Mouse (Mus musculus) kidney, adult 8-10 months (tissue): Measurements from ENCODE around the gene Mtus2.
"Not testable (repeated sequence)": the region's sequence is repeated elsewhere in the genome, so short reads cannot be mapped to it uniquely, and the experiment has no call there.

Experiments
- DNase-seq, 2 experiments: peaks; one replicate each; pipeline ENCODE4 v3.0.0; 2022

Gene Mtus2

DNA sequence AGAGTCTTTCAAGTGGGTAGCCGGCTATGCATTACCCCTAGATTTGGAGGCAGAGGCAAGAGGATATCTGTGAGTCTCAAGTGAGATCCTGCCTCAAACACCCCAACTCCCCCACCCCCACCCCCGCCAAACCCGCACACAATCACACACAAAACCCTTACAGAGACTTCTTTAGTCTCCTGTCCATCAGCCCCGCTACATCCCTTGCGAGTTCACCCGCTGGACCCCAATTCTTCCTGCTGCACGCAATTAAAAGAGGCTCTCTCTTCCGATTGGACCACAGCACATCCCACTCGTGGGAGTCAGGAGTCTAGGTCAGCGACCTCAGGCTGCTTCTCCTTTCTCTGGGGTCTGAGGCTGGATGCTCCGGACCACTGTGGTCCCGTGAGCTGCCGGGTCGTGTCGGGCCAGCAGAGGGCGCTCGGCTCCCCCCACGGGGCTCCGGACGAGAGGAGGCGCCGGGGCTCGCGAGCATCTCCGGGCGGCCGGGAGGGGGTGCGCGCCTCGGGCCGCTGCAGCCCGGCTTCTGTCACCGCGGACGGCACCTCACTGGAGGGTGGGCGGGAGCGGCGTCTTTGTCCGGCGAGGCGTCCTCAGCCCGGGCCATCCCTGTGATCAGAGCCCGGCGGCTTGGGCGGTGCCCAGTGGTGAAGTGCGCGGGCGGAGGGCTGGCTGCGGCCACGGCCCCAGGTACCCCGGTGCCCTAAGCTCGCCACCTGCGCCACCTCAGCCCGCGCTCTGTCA is at the start of gene Mtus2:
Gene Mtus2, plus strand, starts transcription at position 500 of the 744 bp plus-strand sequence.
- peak; percentile 28 to 62 for DNase-seq

DNA sequence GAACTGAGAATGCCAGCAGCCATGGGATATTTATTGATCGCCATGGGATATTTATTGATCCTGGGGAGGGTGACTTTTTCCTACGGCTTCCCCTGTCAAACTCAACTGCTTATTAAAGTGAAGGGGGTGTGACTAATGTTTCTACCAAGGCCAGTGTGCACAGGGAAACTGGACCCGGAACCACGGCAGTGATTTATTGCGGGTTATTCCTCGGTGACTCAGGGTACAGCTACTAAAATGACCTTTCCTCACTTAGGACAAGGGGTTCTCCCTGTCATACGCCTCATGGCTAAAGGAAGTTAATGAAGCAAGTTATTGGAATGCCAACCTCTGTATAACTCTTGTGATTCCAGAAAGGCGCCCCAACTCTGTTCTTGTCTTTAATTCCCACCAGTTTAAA is 49.3 kb upstream of the Mtus2 start:
- DNase-seq, result peak in 1 of 2 experiments; percentile 25

DNA sequence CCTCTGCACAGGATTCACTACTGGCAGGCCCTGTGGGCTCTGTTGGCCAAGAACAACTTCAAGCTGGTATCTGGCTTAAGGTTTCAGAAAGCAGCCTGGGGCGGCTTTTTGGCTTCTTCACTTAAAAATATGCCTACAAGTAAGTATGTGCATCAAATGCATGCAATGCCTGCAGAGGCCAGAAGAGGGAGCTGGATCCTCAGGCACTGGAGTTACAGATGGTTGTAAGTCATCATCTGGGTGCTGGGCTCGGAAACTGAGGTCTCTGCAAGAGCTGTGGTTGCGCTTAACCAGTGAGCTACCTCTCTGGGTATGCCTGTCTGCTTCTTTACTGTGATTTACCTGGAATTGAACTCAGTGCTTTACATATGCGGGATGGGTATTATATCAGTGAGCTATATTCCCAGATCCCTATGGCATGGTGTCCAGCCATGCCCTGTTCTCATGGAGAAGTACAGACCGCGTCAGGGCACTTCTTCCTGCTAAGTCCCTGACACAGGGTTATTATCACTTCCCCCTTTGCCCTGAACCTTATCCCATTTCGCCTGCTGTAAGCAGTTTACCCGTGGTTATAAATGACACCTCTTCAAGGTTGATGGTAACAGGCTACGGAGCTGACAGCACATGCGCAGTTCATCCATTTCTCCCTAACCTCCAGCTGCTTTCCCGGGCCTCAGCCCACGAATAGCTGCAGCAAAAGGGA is 46.2 kb upstream of the Mtus2 start:
- no peak for DNase-seq

DNA sequence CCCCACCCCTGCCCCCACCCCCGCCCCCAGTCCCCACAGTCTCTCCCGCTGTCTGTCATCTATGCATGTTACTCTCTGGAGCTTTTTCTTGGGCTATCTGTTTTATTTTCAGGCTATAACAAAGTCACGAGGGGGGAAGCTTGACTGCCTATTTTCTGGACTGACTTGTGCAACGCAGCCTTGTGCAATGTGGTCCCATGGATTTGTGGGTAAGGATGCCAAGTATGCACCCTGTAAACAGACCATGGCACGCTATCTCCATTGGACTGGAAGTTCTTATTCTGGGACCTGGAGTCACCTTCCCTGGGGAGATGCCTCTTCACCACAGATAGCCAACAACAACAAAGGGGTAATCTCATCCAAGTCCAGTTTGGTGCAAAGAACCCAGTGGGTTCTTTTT is 45.4 kb upstream of the Mtus2 start:
- no peak for DNase-seq

- peak in 1 of 2 experiments; percentile 15 for DNase-seq
Observed at GRCm38 (mm10) chr5:147913241-147913842, 43.8 kb upstream of the Mtus2 start.

DNA sequence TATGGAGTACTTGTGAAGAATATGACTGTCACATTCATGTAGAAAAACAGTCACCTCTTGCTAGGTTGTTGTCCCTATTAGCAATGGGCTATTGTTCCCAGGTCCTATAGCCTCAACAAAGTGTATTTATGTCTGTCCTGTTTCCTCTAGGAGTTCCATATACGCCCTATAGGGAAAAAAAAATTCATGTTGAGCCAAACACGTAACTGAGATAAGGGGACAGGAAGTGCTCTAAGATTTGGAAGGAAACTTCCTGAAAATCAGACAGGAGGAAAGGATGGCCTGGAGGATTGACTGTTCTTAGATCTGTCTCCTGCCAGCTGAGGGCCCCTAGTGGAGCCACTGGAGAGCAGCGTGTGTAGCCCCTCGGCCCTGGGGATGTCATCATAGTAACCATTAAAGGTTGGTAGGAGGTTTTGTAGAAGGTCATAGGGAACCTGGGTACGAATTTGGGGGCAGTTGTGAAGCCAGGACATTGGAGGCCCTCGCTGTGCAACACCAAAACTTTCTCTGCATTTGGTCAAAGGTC is 42.0 kb upstream of the Mtus2 start:
- no peak for DNase-seq

GRCm38 (mm10) chr5:147916171-147916570 is 40.9 kb upstream of the Mtus2 start:
- DNase-seq, result no peak

DNA sequence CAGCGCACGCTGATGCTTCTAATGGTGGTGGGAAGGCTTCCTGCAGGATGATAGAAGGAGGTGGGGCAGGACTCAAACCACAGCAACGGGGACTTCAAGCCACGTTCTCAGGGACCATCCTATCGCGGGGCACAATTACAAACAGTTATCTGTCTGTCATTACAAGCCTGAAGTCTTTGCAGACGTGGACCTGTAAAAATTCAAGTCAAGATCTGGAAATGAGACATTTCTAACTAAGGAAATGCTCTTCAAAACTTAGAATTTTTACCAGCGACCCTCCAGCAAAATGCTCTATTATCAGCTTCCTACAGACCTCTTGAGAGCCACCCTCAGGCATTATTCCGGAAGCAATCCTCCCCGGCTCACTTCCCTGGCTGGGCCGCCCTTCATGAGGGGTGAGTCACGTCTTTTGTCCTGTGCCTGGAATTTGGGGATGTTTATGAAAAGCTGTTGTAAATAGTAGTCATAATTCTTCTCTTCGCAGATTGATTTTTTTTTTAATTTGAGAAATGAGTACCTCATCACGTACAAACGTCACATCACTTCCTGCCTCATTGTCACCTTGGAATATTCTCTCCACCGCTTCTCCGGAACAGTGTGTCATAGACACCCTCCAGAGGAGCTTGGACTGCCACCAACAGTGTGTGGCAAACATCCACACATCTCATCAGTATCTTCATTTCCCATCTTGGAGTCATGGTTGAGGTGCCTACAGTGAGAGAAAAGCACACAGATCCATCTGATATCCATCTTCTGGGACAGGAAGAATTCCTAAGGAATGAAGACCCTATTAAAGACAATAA is 38.9 kb upstream of the Mtus2 start:
- peak; percentile 55 to 75 for DNase-seq

- no peak for DNase-seq
Observed at GRCm38 (mm10) chr5:147924621-147925020, 32.5 kb upstream of the Mtus2 start.

DNA sequence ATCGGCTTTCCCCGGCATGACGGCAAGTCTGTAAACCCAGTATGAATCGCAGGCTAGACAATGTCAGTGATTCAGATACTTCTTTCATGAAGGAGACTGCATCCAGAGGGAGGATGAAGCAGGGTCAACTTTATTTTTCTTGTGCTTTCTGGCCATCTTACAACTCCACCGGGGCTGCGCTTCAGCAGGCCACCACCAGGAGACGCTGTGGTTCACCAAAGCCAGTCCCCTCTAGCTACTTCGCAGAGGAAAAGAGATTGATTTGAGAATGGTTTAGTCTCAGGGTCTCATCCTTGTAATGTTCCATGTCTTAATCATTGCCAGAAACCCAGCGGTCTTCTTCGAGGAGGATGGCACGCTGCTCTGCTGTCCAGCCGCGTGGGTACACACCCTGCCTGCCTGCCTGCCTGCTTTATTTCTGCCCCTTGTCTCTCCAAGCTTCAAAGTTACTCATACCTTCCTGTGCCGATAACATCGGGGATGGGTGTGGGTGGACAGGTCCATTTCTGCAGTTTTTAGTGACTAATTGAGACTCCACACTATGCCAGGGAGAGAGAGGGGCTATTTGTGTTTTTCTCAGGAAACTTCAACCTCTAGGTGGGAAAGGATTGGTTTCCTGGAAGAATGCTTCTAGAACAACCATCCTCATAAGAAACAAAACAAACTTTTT is 31.1 kb upstream of the Mtus2 start:
- peak in 1 of 2 experiments; percentile 23 for DNase-seq

GRCm38 (mm10) chr5:147928668-147929497 is 28.2 kb upstream of the Mtus2 start:
- no peak for DNase-seq

DNA sequence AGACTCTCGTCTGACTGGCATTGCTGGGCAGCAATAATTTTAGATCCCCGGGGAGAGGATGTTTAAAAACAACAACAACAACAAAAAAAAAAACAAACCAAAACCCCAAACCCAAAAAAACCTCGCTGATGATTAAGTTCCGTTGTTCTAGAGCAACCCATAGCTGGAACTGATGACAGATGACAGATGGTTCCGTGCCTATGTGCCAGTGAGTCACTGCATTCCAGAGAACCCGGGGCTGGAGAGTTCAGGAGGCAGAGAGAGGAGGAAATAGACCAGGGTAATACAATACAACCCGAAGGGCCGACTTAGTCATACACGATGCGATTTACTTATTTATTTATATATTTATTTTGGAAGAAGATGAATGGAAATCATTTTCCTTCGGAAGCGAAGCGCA is 22.0 kb upstream of the Mtus2 start:
- no peak for DNase-seq

DNA sequence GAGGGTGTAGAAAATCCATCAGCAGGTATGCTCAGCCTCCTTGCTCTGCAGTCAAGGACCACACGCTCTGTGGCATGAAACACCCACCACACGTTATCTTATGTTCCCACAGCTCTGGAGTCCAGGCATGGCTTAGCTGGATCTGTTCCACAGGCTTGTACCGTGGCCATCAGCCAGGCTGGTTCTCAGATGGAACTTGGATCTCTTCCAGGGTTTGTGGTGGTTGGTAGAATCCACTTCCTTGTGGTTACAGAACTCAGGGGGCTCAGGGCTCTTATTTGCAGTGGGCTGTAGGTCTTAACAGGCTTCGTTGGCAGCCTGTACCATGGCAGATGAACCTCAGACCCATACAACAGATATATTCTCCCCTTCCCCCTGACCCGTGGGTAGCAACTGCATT is 17.9 kb upstream of the Mtus2 start:
- DNase-seq, result no peak

GRCm38 (mm10) chr5:147945000-147945666 is 12.0 kb upstream of the Mtus2 start:
- DNase-seq, result peak in 1 of 2 experiments; percentile 16

GRCm38 (mm10) chr5:147949881-147950280 is 7.2 kb upstream of the Mtus2 start:
- no peak for DNase-seq

GRCm38 (mm10) chr5:147951751-147952150 is 5.4 kb upstream of the Mtus2 start:
- DNase-seq, result no peak

DNA sequence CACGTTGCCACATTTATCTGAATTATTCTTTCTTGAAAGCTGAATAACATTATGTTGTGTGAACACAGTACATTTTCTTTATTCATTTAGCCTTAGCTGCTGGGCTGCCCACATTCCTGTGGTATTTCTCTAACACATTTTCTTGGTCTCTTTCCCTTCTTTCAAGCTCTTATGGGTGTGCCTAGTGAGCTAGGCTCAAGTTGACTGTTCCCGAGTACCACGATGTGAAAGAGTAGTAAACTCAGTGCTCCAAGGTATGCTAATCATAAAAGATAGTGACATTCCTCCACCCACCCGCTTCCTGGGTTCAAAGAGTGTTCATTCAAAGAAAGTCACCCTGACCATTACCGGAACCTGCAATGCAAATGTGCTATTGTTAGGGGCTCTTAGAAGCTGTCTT is 3.9 kb upstream of the Mtus2 start:
- not testable (repeated sequence) for DNase-seq

DNA sequence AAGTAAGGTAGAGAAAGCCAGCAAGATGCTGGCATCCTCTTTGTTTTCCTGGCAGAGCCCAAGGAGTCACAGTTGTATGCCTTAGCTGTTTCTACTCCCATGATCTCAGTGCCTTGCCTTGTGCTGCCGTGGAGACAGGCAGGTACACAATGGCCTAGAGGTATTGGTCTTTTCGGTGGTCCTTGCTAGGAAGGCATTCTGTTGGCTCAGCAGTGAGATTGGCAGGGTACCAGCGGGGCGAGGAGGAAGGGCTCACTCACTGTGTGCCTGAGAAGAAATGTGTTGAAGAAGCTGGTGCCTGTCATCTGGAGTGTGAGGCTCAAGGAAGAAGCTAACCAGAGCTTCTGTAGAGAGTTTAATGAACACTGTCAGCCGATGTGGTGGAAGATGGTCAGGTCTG is 1.4 kb upstream of the Mtus2 start:
- DNase-seq, result no peak

GRCm38 (mm10) chr5:147956421-147956820 is 699 bp upstream of the Mtus2 start:
- no peak for DNase-seq

GRCm38 (mm10) chr5:147957592-147958271 is 612 bp downstream of the Mtus2 start:
- peak; percentile 30 to 57 for DNase-seq
